Mouse (Mus musculus): ENCODE measurements around the gene Mindy1.

- no peak for TF ChIP-seq CTCF (IDR thresholded peaks at IDR 0.05; ENCODE audit: low read depth)
- TF ChIP-seq EP300 (IDR thresholded peaks at IDR 0.05; ENCODE audit: low read depth), result no peak
These were observed 4.2 kb downstream of the Mindy1 start for GRCm38 (mm10) chr3:95285390-95285789.

Measured in liver, postnatal 0 days (tissue).